15 mouse cellular contexts compared by ENCODE assay signal in genomic region chr8:122983178-122983942, GRCm38 (mm10). TPM values are rescaled to one million over a fixed set of nuclear protein-coding genes. Genes with fewer than 3 reads are reported as not detected.
DNase-seq lines count a peak whose midpoint lies in the region; ATAC-seq and TF ChIP-seq lines count a peak whose summit lies in the region.
"Had no signal": no experiment of that assay in that cellular context is flagged by ENCODE, and none has a peak within 500 bp of the region (broad histone marks: within the 10 kb centered on the region; RNA-seq: fewer than 3 reads in every experiment).

No protein-coding gene starts in this region.

- DNase-seq in kidney, adult 18-20 months: peak; percentile 44
- DNase-seq in MEL (ENCODE audit: low read depth, low spot score): peak; percentile 37
- DNase-seq in kidney, adult 8-10 months: peak; percentile 55 to 66
- DNase-seq in splenic B cell, adult 2 months (ENCODE audit: low read depth, low spot score): peak; percentile 39
- no peak for DNase-seq in cerebellum, adult 8-10 months
- no peak for DNase-seq in heart, postnatal 36 days
- DNase-seq: adrenal gland, postnatal 14 days; embryo, embryonic 11 days; left cerebral cortex, postnatal 4 days; lung, postnatal 10 days; right cerebral cortex, postnatal 4 days had no signal

- TF ChIP-seq RAD21 in MEL (IDR thresholded peaks at IDR 0.05; ENCODE audit: low read depth, low read length): no peak

- no peaks in the 10 kb centered on the region for H3K9me3 ChIP-seq in kidney, embryonic 14.5 days (ENCODE audit: control insufficient read depth, low read length)
- H3K9me3 ChIP-seq in MEL (replicated peaks; ENCODE audit: insufficient read depth, low read length): no peaks in the 10 kb centered on the region
- H3K9me3 ChIP-seq in forebrain, embryonic 16.5 days (ENCODE audit: control insufficient read depth, low read length): no peaks in the 10 kb centered on the region
- H3K9me3 ChIP-seq: hindbrain, embryonic 13.5 days had no signal

- no peaks in the 10 kb centered on the region for H3K36me3 ChIP-seq in kidney, embryonic 14.5 days (ENCODE audit: control insufficient read depth, insufficient read depth, low read length)
- peaks cover 2 to 34% of the 10 kb centered on the region in 2 experiments for H3K36me3 ChIP-seq in MEL (ENCODE audit: control insufficient read depth in 1 of 2, insufficient read depth in 2 of 2, low read length in 2 of 2)
- no peaks in the 10 kb centered on the region for H3K36me3 ChIP-seq in splenic B cell, adult 2 months (ENCODE audit: control insufficient read depth, insufficient read depth, low read length, poor library complexity, severe bottlenecking)
- no peaks in the 10 kb centered on the region for H3K36me3 ChIP-seq in forebrain, embryonic 16.5 days (ENCODE audit: control insufficient read depth, insufficient read depth)
- H3K36me3 ChIP-seq: hindbrain, embryonic 13.5 days had no signal

- peaks cover 82% of the 10 kb centered on the region for H3K79me2 ChIP-seq in MEL (ENCODE audit: control insufficient read depth, insufficient read depth, low read length, poor library complexity)

- TF ChIP-seq EP300 in MEL (IDR thresholded peaks at IDR 0.05; ENCODE audit: low read depth in 1 of 2, low read length in 2 of 2): no peak

- 84% methylated on average over 19 of the region's 19 CpGs for WGBS in kidney, embryonic 14.5 days
- 91% methylated on average over 19 of the region's 19 CpGs for WGBS in forebrain, embryonic 16.5 days

- TF ChIP-seq POLR2A in MEL (IDR thresholded peaks at IDR 0.05; ENCODE audit: control insufficient read depth in 1 of 2, insufficient read depth in 1 of 2, low read depth in 1 of 2, low read length in 2 of 2, poor library complexity in 1 of 2): no peak

- H3K4me3 ChIP-seq in kidney, embryonic 14.5 days (ENCODE audit: low read length): no peak overlapping the region
- H3K4me3 ChIP-seq in MEL (ENCODE audit: control insufficient read depth in 1 of 2, insufficient read depth in 1 of 2, low read depth in 2 of 2, low read length in 2 of 2): no peak overlapping the region
- no peak overlapping the region for H3K4me3 ChIP-seq in forebrain, embryonic 16.5 days (replicated peaks; ENCODE audit: low read length)
- H3K4me3 ChIP-seq: erythroblast, embryonic 14.5 days; hindbrain, embryonic 13.5 days had no signal

- H3K9ac ChIP-seq in kidney, embryonic 14.5 days (ENCODE audit: low read depth, low read length): no peak overlapping the region
- no peak overlapping the region for H3K9ac ChIP-seq in MEL (ENCODE audit: control insufficient read depth, low read depth, low read length, poor library complexity, severe bottlenecking)
- H3K9ac ChIP-seq in forebrain, embryonic 16.5 days (replicated peaks; ENCODE audit: low read depth, low read length): no peak overlapping the region
- H3K9ac ChIP-seq: hindbrain, embryonic 13.5 days had no signal

- no peaks in the 10 kb centered on the region for H3K27me3 ChIP-seq in kidney, embryonic 14.5 days (ENCODE audit: control insufficient read depth, insufficient read depth, low read length)
- no peaks in the 10 kb centered on the region for H3K27me3 ChIP-seq in MEL (ENCODE audit: control insufficient read depth in 1 of 2, insufficient read depth in 2 of 2, low read length in 2 of 2)
- H3K27me3 ChIP-seq in splenic B cell, adult 2 months (ENCODE audit: control insufficient read depth, insufficient read depth, low read length, poor library complexity, severe bottlenecking): no peaks in the 10 kb centered on the region
- no peaks in the 10 kb centered on the region for H3K27me3 ChIP-seq in forebrain, embryonic 16.5 days (replicated peaks; ENCODE audit: control insufficient read depth, insufficient read depth, low read length)
- H3K27me3 ChIP-seq: hindbrain, embryonic 13.5 days had no signal

- peaks cover 13% of the 10 kb centered on the region; the same call in 1 of the 2 replicates for H3K4me1 ChIP-seq in kidney, embryonic 14.5 days (ENCODE audit: control insufficient read depth, insufficient read depth, low read length)
- H3K4me1 ChIP-seq in MEL (ENCODE audit: control insufficient read depth in 1 of 2, insufficient read depth in 2 of 2, low read length in 2 of 2): peaks cover 12% of the 10 kb centered on the region in 2 experiments; a peak in 3 of 4 replicates
- peaks cover 14% of the 10 kb centered on the region for H3K4me1 ChIP-seq in forebrain, embryonic 16.5 days (replicated peaks; ENCODE audit: control insufficient read depth, insufficient read depth, low read length)

- no peak overlapping the region for H3K27ac ChIP-seq in kidney, embryonic 14.5 days (ENCODE audit: low read depth, low read length)
- no peak overlapping the region for H3K27ac ChIP-seq in MEL (ENCODE audit: control insufficient read depth, low read depth, low read length)
- no peak overlapping the region for H3K27ac ChIP-seq in forebrain, embryonic 16.5 days (ENCODE audit: low read length)
- H3K27ac ChIP-seq: hindbrain, embryonic 13.5 days had no signal

- ATAC-seq in kidney, embryonic 14.5 days (ENCODE audit: low FRiP score, low TSS enrichment): no peak
- no peak for ATAC-seq in forebrain, embryonic 16.5 days

- no peak for TF ChIP-seq CTCF in MEL (IDR thresholded peaks at IDR 0.05 in 2 of 3, conservative IDR thresholded peaks at IDR 0.05 in 1 of 3; ENCODE audit: control insufficient read depth in 1 of 3, insufficient read depth in 1 of 3, low read depth in 2 of 3, low read length in 3 of 3, poor library complexity in 1 of 3, severe bottlenecking in 1 of 3)

- intact Hi-C loops in heart, postnatal 36 days (cut with DNase I): no loop called here

- H3K4me2 ChIP-seq in kidney, embryonic 14.5 days (replicated peaks; ENCODE audit: low read depth, low read length): no peak overlapping the region
- H3K4me2 ChIP-seq in forebrain, embryonic 16.5 days (ENCODE audit: low read length): no peak overlapping the region
- H3K4me2 ChIP-seq: hindbrain, embryonic 13.5 days had no signal

TF ChIP-seq in MEL, 35 proteins besides CTCF, POLR2A, EP300 and RAD21:
- no peak for TF ChIP-seq ZNF384 (IDR thresholded peaks at IDR 0.05; ENCODE audit: low read depth, low read length)

RNA-seq across cellular contexts. Expression of gene Ankrd11, which starts 58.7 kb away (rescaled TPM):
- 44.3 and 55.5 TPM in 2 replicates for polyA plus RNA-seq in kidney, embryonic 14.5 days (2014; fragmentation: Nextera tagmentation; extraction: Ambion mirVana)
- total RNA-seq in MEL (2012; rRNA removed): 49.2 and 57.8 TPM in 2 replicates
- 100 to 1,000 TPM in 1 of 2 experiments, 10 to 100 TPM in 1; 87.7 to 235 TPM for polyA plus RNA-seq in MEL (2012; ENCODE audit: insufficient read depth in 1 of 2, insufficient read length in 2 of 2, low read depth in 1 of 2, low replicate concordance in 2 of 2, missing spikeins in 1 of 2)
- 30.3 and 33.6 TPM in 2 replicates for polyA plus RNA-seq in forebrain, embryonic 16.5 days (2015; fragmentation: Nextera tagmentation; extraction: Ambion mirVana)
- 10 to 100 TPM; 69.0 to 80.5 TPM for total RNA-seq in heart, postnatal 36 days (2021)

Comparison
In these comparisons a context has a peak if more than half of its experiments do, and no peak if none do; other contexts are left out.
1. DNase-seq: peak in kidney, adult 18-20 months (single experiment), MEL (single experiment), kidney, adult 8-10 months (2 of 2) and splenic B cell, adult 2 months (single experiment); none in cerebellum, adult 8-10 months (single experiment) and heart, postnatal 36 days (0 of 2).